Mouse (Mus musculus) C2C12 (cell line): ENCODE measurements around the gene Mllt3. TPM values are rescaled to one million over a fixed set of nuclear protein-coding genes. Genes with fewer than 3 reads are reported as not detected.

Experiments
- H3K27me3 ChIP-seq: one replicate; pipeline ENCODE4 v1.6.1; 2011; ENCODE audit not compliant: control insufficient read depth, insufficient read depth, insufficient read length
- H3K36me3 ChIP-seq: one replicate; pipeline ENCODE4 v1.6.1; 2011; ENCODE audit not compliant: control insufficient read depth, insufficient read depth
- H3K4me3 ChIP-seq: one replicate; pipeline ENCODE4 v1.5.1; 2011; ENCODE audit warnings: mild to moderate bottlenecking, control low read depth; ENCODE audit not compliant: poor library complexity, insufficient read depth, severe bottlenecking
- H3K79me2 ChIP-seq: one replicate; pipeline ENCODE4 v1.6.1; 2011; ENCODE audit not compliant: control insufficient read depth, insufficient read depth
- H3K79me3 ChIP-seq: one replicate; pipeline ENCODE4 v1.6.1; 2011; ENCODE audit warnings: low read depth, control low read depth
- H3ac ChIP-seq: one replicate; pipeline ENCODE3; 2011; ENCODE audit warnings: low read depth; ENCODE audit not compliant: control insufficient read depth, insufficient read length
- CEBPB ChIP-seq: IDR thresholded peaks from one replicate; pipeline ENCODE4 v1.6.1; 2011; ENCODE audit warnings: low read depth, mild to moderate bottlenecking, control low read depth, moderate library complexity
- CTCF ChIP-seq: IDR thresholded peaks from one replicate; pipeline ENCODE4 v1.5.1; 2011; ENCODE audit not compliant: control insufficient read depth, insufficient read depth, insufficient read length
- FOSL1 ChIP-seq: IDR thresholded peaks from one replicate; pipeline ENCODE4 v1.8.0; 2011; ENCODE audit warnings: mild to moderate bottlenecking, low read length; ENCODE audit not compliant: poor library complexity, insufficient read depth, severe bottlenecking
- MAX ChIP-seq: IDR thresholded peaks from one replicate; pipeline ENCODE4 v1.6.1; 2011; ENCODE audit warnings: mild to moderate bottlenecking, control low read depth
- MYOD1 ChIP-seq: IDR thresholded peaks from one replicate; pipeline ENCODE4 v1.6.1; 2011; ENCODE audit warnings: low read depth; ENCODE audit not compliant: control insufficient read depth, insufficient read length
- MYOG ChIP-seq: IDR thresholded peaks from one replicate; pipeline ENCODE4 v1.6.1; 2011; ENCODE audit not compliant: control insufficient read depth, insufficient read length; ENCODE audit errors: extremely low read depth
- USF1 ChIP-seq: IDR thresholded peaks from one replicate; pipeline ENCODE4 v1.6.1; 2011; ENCODE audit warnings: low read depth, mild to moderate bottlenecking, control low read depth, moderate library complexity
- polyA plus RNA-seq: library from polyadenylated mRNA; unstranded; fragments of >200 nt; fragmentation: generic; extraction: Trizol; gene quantifications from one replicate; pipeline ENCODE4 v1.2.1, GENCODE M21; 2012; ENCODE audit warnings: missing spikeins

The Mllt3 gene
- polyA plus RNA-seq, 1 experiment = 8.1 TPM

- Histone ChIP-seq H3K36me3 (no peaks in the 10 kb centered on the region), H3K79me2 (no peaks in the 10 kb centered on the region), H3K4me3 (no peak overlapping the region), H3K27me3 (no peaks in the 10 kb centered on the region), H3ac (no peak overlapping the region), H3K79me3 (no peaks in the 10 kb centered on the region)
- TF ChIP-seq MAX (no peak), CEBPB (no peak)
Measured at GRCm38 (mm10) chr4:87799418-87799817, 233.7 kb downstream of the Mllt3 start.

DNA sequence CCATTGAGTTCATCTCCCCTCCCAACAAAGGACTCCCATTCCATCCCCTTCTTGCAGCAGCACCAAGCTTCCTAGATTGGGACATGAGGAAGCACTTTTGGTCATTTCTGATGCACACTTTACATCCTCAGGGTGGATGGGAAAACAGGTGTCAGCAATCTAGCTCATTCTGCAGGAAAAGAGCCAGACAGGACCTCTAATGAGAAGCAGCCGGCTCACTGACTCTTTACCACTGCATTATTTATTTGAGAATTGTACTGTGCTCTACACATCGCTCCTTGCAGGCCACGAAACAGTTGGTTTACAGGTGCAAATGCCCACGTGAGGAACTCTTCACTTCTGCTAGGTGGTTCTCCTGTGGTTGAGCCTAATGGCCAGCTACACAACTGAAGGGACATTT is 237.9 kb downstream of the Mllt3 start:
- no peaks in the 10 kb centered on the region for H3K79me2 ChIP-seq
- no peak overlapping the region for H3K4me3 ChIP-seq
- no peak overlapping the region for H3ac ChIP-seq
- H3K27me3 ChIP-seq = no peaks in the 10 kb centered on the region
- H3K36me3 ChIP-seq = peaks cover 11% of the 10 kb centered on the region
- TF ChIP-seq CTCF (no peak), FOSL1 (no peak)
- no peaks in the 10 kb centered on the region for H3K79me3 ChIP-seq

DNA sequence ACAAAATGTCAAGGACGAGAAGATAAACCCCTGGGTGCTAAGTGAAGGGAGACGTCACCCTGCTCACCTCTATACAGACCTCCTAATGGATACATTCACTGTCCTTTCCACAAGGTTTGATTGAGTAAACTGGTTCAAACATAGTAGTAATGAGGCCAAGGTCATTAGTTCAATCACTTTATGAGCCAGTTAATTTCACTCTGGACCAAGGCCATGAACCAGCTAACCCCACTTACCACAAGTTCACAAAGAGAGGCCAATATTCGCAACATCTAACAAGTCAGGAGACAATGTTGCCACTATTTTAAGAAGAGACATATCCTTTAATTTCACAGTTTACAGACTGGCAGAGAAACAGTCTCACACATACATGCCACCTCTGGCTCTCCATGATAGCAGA is 238.9 kb downstream of the Mllt3 start:
- no peaks in the 10 kb centered on the region for H3K27me3 ChIP-seq
- no peak overlapping the region for H3K4me3 ChIP-seq
- H3K79me2 ChIP-seq = no peaks in the 10 kb centered on the region
- TF ChIP-seq MAX (no peak), CEBPB (no peak)
- H3ac ChIP-seq = no peak overlapping the region
- H3K36me3 ChIP-seq = peaks cover 15% of the 10 kb centered on the region
- H3K79me3 ChIP-seq = no peaks in the 10 kb centered on the region

- Histone ChIP-seq H3K36me3 (peaks cover 18% of the 10 kb centered on the region), H3ac (no peak overlapping the region), H3K79me3 (no peaks in the 10 kb centered on the region), H3K27me3 (no peaks in the 10 kb centered on the region), H3K79me2 (no peaks in the 10 kb centered on the region), H3K4me3 (no peak overlapping the region)
- TF ChIP-seq CTCF (no peak), CEBPB (no peak)
Measured at GRCm38 (mm10) chr4:87792511-87792910, 240.7 kb downstream of the Mllt3 start.

- Histone ChIP-seq H3K4me3 (no peak overlapping the region), H3K79me2 (no peaks in the 10 kb centered on the region), H3K27me3 (no peaks in the 10 kb centered on the region), H3ac (no peak overlapping the region), H3K79me3 (no peaks in the 10 kb centered on the region), H3K36me3 (peaks cover 18% of the 10 kb centered on the region)
- TF ChIP-seq MYOD1 = no peak
- no peak for TF ChIP-seq USF1
- TF ChIP-seq CEBPB = no peak
- TF ChIP-seq CTCF = no peak
- TF ChIP-seq MYOG = no peak
- no peak for TF ChIP-seq FOSL1
- TF ChIP-seq MAX = no peak
Measured at GRCm38 (mm10) chr4:87789446-87789845, 243.7 kb downstream of the Mllt3 start.

GRCm38 (mm10) chr4:87788691-87789090 is 244.5 kb downstream of the Mllt3 start:
- TF ChIP-seq FOSL1 (no peak), CTCF (peak; percentile 30)
- Histone ChIP-seq H3K27me3 (no peaks in the 10 kb centered on the region), H3K79me2 (no peaks in the 10 kb centered on the region), H3K4me3 (no peak overlapping the region), H3ac (no peak overlapping the region), H3K79me3 (no peaks in the 10 kb centered on the region), H3K36me3 (peaks cover 18% of the 10 kb centered on the region)
